Mouse (Mus musculus) testis, adult 2 months (tissue): Measurements from ENCODE around the gene Myl4. TPM values are rescaled to one million over a fixed set of nuclear protein-coding genes. Genes with fewer than 3 reads are reported as not detected.

Experiments used
- H3K27ac ChIP-seq: fragments of 200-500 bp; 2 replicates; pipeline ENCODE4 v1.5.1; 2012; ENCODE audit warnings: low read depth, low read length; ENCODE audit not compliant: control insufficient read depth, insufficient read depth
- H3K27me3 ChIP-seq: fragments of 200-500 bp; 2 replicates; pipeline ENCODE4 v1.6.1; 2012; ENCODE audit warnings: mild to moderate bottlenecking, low read length, moderate library complexity; ENCODE audit not compliant: control insufficient read depth, insufficient read depth
- H3K36me3 ChIP-seq: fragments of 200-500 bp; 2 replicates; pipeline ENCODE4 v1.6.1; 2012; ENCODE audit warnings: mild to moderate bottlenecking, low read length; ENCODE audit not compliant: control insufficient read depth, insufficient read depth
- H3K4me1 ChIP-seq: fragments of 200-500 bp; 2 replicates; pipeline ENCODE4 v1.6.1; 2012; ENCODE audit warnings: low read length; ENCODE audit not compliant: control insufficient read depth, insufficient read depth
- H3K4me3 ChIP-seq: fragments of 200-500 bp; 2 replicates; pipeline ENCODE4 v1.5.1; 2012; ENCODE audit warnings: low read depth, mild to moderate bottlenecking, low read length, moderate library complexity, mixed read lengths; ENCODE audit not compliant: control insufficient read depth
- CTCF ChIP-seq: fragments of 200-500 bp; IDR thresholded peaks from 2 replicates; pipeline ENCODE4 v1.5.1; 2012; ENCODE audit warnings: low read depth, mild to moderate bottlenecking, inconsistent platforms, low read length, moderate library complexity; ENCODE audit not compliant: control insufficient read depth, insufficient read depth, insufficient replicate concordance
- POLR2A ChIP-seq: fragments of 200-500 bp; IDR thresholded peaks from 2 replicates; pipeline ENCODE4 v1.6.1; 2012; ENCODE audit warnings: low read depth, mild to moderate bottlenecking, inconsistent platforms, low read length, moderate library complexity; ENCODE audit not compliant: control insufficient read depth
- polyA plus RNA-seq: library from polyadenylated mRNA; depleted of rRNA; stranded (reverse); fragments of >200 nt; gene quantifications from 2 replicates; pipeline ENCODE4 v1.2.3, GENCODE M21; 2012

Myl4 gene
- polyA plus RNA-seq, 1 experiment, result 57.4 TPM

- Histone ChIP-seq H3K27me3 (no peaks in the 10 kb centered on the region), H3K27ac (no peak overlapping the region), H3K36me3 (no peaks in the 10 kb centered on the region), H3K4me3 (no peak overlapping the region), H3K4me1 (peaks cover 2% of the 10 kb centered on the region)
- TF ChIP-seq CTCF, result no peak
- no peak for TF ChIP-seq POLR2A
Measured at GRCm38 (mm10) chr11:104572091-104572490, 21.6 kb downstream of the Myl4 start.

GRCm38 (mm10) chr11:104572566-104572965, 22.1 kb downstream of the Myl4 start:
- H3K4me1 ChIP-seq, result peaks cover 2% of the 10 kb centered on the region
- no peaks in the 10 kb centered on the region for H3K36me3 ChIP-seq
- TF ChIP-seq POLR2A, result no peak
- no peak for TF ChIP-seq CTCF
- H3K27ac ChIP-seq, result no peak overlapping the region
- no peak overlapping the region for H3K4me3 ChIP-seq
- H3K27me3 ChIP-seq, result no peaks in the 10 kb centered on the region

- no peaks in the 10 kb centered on the region for H3K27me3 ChIP-seq
- H3K36me3 ChIP-seq, result no peaks in the 10 kb centered on the region
- no peak overlapping the region for H3K4me3 ChIP-seq
- H3K27ac ChIP-seq, result no peak overlapping the region
- peaks cover 3% of the 10 kb centered on the region for H3K4me1 ChIP-seq
- TF ChIP-seq CTCF, result no peak
- TF ChIP-seq POLR2A, result no peak
Measured at GRCm38 (mm10) chr11:104576772-104577612, 26.5 kb downstream of the Myl4 start.

- TF ChIP-seq CTCF (no peak), POLR2A (no peak)
- Histone ChIP-seq H3K27me3 (no peaks in the 10 kb centered on the region), H3K4me1 (peaks cover 3% of the 10 kb centered on the region), H3K36me3 (no peaks in the 10 kb centered on the region), H3K4me3 (no peak overlapping the region), H3K27ac (no peak overlapping the region)
Measured at GRCm38 (mm10) chr11:104578074-104578473, 27.6 kb downstream of the Myl4 start.

- H3K27me3 ChIP-seq, result no peaks in the 10 kb centered on the region
Measured at GRCm38 (mm10) chr11:104579084-104579483, 28.6 kb downstream of the Myl4 start.

GRCm38 (mm10) chr11:104579575-104579974, 29.1 kb downstream of the Myl4 start:
- no peak overlapping the region for H3K4me3 ChIP-seq
- H3K36me3 ChIP-seq, result no peaks in the 10 kb centered on the region
- no peak for TF ChIP-seq POLR2A
- TF ChIP-seq CTCF, result no peak
- peaks cover 3% of the 10 kb centered on the region for H3K4me1 ChIP-seq
- no peaks in the 10 kb centered on the region for H3K27me3 ChIP-seq
- no peak overlapping the region for H3K27ac ChIP-seq

More at GRCm38 (mm10) chr11:104579084-104579483, 28.6 kb downstream of the Myl4 start:
- no peak overlapping the region for H3K4me3 ChIP-seq
- H3K4me1 ChIP-seq, result peaks cover 3% of the 10 kb centered on the region
- TF ChIP-seq POLR2A (no peak), CTCF (no peak)
- no peaks in the 10 kb centered on the region for H3K36me3 ChIP-seq
- no peak overlapping the region for H3K27ac ChIP-seq

GRCm38 (mm10) chr11:104580091-104580490, 29.6 kb downstream of the Myl4 start:
- H3K4me1 ChIP-seq, result peaks cover 3% of the 10 kb centered on the region
- TF ChIP-seq POLR2A, result no peak
- no peak for TF ChIP-seq CTCF
- H3K27me3 ChIP-seq, result no peaks in the 10 kb centered on the region
- no peak overlapping the region for H3K27ac ChIP-seq
- H3K36me3 ChIP-seq, result no peaks in the 10 kb centered on the region
- no peak overlapping the region for H3K4me3 ChIP-seq
